Mouse (Mus musculus): ENCODE results near the gene Gm13285. TPM values are rescaled to one million over a fixed set of nuclear protein-coding genes. Genes with fewer than 3 reads are reported as not detected.
"Not testable (repeated sequence)": the region's sequence is repeated elsewhere in the genome, so short reads cannot be mapped to it uniquely, and the experiment has no call there.

The Gm13285 gene
- polyA plus RNA-seq, 1 experiment from 2014 or later = 0.17 TPM

- Histone ChIP-seq H3K4me2 (ENCODE audit: low read length) (no peak within 1 kb of the TSS), H3K36me3 (ENCODE audit: control insufficient read depth, insufficient read depth, low read length) (no peaks in the 10 kb centered on the region), H3K27ac (replicated peaks; ENCODE audit: low read depth, low read length) (no peak within 1 kb of the TSS), H3K4me1 (ENCODE audit: control insufficient read depth, insufficient read depth, low read length) (no peaks in the 10 kb centered on the region), H3K9me3 (ENCODE audit: control insufficient read depth, low read length) (no peaks in the 10 kb centered on the region), H3K27me3 (ENCODE audit: control insufficient read depth, insufficient read depth, low read length) (no peaks in the 10 kb centered on the region), H3K9ac (replicated peaks; ENCODE audit: low read length) (no peak within 1 kb of the TSS), H3K4me3 (replicated peaks; ENCODE audit: low read depth, low read length) (no peak within 1 kb of the TSS)
- WGBS = 66% methylated on average over 3 of the region's 3 CpGs
- DNase-seq (no peak), ATAC-seq (ENCODE audit: low FRiP score, low TSS enrichment) (no peak)
These were observed 16.5 kb downstream of the Gm13285 start, which contains the start of gene Ifna7 for GRCm38 (mm10) chr4:88815928-88816327. Ifna7 (plus strand) TSS chr4:88816228.

DNA sequence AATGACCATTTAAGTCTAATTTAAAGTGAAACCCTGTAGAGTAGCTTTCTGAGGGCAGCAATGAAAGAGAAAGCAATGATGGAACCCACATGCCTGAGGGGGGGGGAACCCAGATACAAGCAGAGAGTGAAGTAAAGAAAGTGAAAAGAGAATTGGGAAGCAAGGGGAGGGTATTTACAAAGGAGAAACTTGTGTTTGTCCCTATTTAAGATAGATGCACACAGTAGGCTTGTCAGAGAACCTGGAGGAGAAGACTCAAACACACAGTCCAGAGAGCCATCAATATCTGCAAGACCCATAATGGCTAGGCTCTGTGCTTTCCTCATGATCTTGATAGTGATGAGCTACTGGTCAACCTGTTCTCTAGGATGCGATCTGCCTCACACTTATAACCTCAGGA lies 20.2 kb downstream of the Gm13285 start, which contains the start of gene Ifna11:
TSS of gene Ifna11 (plus strand) at position 301 of the 400 bp plus-strand sequence.
- Histone ChIP-seq H3K4me2 (ENCODE audit: low read length) (no peak within 1 kb of the TSS), H3K9me3 (ENCODE audit: control insufficient read depth, low read length) (no peaks in the 10 kb centered on the region), H3K4me1 (ENCODE audit: control insufficient read depth, insufficient read depth, low read length) (no peaks in the 10 kb centered on the region), H3K27ac (replicated peaks; ENCODE audit: low read depth, low read length) (no peak within 1 kb of the TSS), H3K27me3 (ENCODE audit: control insufficient read depth, insufficient read depth, low read length) (no peaks in the 10 kb centered on the region), H3K4me3 (replicated peaks; ENCODE audit: low read depth, low read length) (no peak within 1 kb of the TSS), H3K9ac (replicated peaks; ENCODE audit: low read length) (no peak within 1 kb of the TSS), H3K36me3 (ENCODE audit: control insufficient read depth, insufficient read depth, low read length) (no peaks in the 10 kb centered on the region)
- ATAC-seq (ENCODE audit: low FRiP score, low TSS enrichment) = no peak
- 97% methylated on average over 1 of the region's 1 CpGs for WGBS
- DNase-seq = no peak

- H3K9me3 ChIP-seq (ENCODE audit: control insufficient read depth, low read length) = no peaks in the 10 kb centered on the region
- H3K4me2 ChIP-seq (ENCODE audit: low read length) = no peak overlapping the region
- H3K4me1 ChIP-seq (ENCODE audit: control insufficient read depth, insufficient read depth, low read length) = no peaks in the 10 kb centered on the region
- DNase-seq = peak; percentile 67
- H3K9ac ChIP-seq (replicated peaks; ENCODE audit: low read length) = no peak overlapping the region
- WGBS = 20% methylated on average over 4 of the region's 4 CpGs
- H3K36me3 ChIP-seq (ENCODE audit: control insufficient read depth, insufficient read depth, low read length) = no peaks in the 10 kb centered on the region
- ATAC-seq (ENCODE audit: low FRiP score, low TSS enrichment) = no peak
- H3K27me3 ChIP-seq (ENCODE audit: control insufficient read depth, insufficient read depth, low read length) = no peaks in the 10 kb centered on the region
- no peak overlapping the region for H3K4me3 ChIP-seq (replicated peaks; ENCODE audit: low read depth, low read length)
- no peak overlapping the region for H3K27ac ChIP-seq (replicated peaks; ENCODE audit: low read depth, low read length)
These were observed 23.5 kb downstream of the Gm13285 start for GRCm38 (mm10) chr4:88822995-88823394.

DNA sequence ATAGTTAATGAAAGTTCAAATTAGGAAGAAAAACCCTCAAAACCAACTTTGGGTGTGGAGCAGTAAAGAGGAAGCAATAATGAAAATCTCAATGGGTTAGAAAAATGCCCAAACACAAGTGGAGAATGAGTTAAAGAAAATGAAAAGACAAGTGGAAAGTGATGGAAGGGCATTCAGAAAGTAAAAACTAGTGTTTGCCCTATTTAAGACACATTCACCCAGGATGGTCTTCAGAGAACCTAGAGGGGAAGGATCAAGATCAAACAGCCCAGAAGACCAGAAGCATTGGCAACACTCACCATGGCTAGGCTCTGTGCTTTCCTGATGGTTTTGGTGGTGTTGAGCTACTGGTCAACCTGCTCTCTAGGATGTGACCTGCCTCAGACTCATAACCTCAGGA lies 27.7 kb downstream of the Gm13285 start, which contains the start of gene Ifna6:
TSS of gene Ifna6 (plus strand) at position 301 of the 400 bp plus-strand sequence.
- not testable (repeated sequence) for H3K27me3 ChIP-seq (ENCODE audit: control insufficient read depth, insufficient read depth, low read length); H3K4me1 ChIP-seq (ENCODE audit: control insufficient read depth, insufficient read depth, low read length); H3K4me2 ChIP-seq (ENCODE audit: low read length); H3K9me3 ChIP-seq (ENCODE audit: control insufficient read depth, low read length); ATAC-seq (ENCODE audit: low FRiP score, low TSS enrichment); DNase-seq; H3K36me3 ChIP-seq (ENCODE audit: control insufficient read depth, insufficient read depth, low read length); H3K9ac ChIP-seq (replicated peaks; ENCODE audit: low read length); H3K27ac ChIP-seq (replicated peaks; ENCODE audit: low read depth, low read length); H3K4me3 ChIP-seq (replicated peaks; ENCODE audit: low read depth, low read length)

DNA sequence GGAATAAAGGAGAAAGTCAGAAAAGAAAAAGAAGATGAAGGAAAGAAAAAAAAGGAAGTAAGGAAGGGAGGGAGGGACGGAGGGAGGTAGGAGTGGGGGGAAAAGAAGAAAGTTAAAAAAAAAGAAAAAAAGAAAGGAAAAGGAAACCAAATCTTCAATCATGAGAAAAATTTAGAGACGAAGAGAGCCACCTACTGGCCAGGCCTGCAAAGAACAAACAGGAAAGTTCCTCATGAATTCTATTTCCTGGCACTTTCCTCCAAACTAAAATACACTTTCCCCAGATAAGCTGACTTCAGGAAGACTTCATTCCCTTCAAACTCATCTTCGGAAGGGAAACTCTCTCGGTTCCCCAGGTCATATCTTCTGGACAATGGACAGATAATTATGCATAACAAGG lies 31.1 kb downstream of the Gm13285 start:
- H3K4me2 ChIP-seq (ENCODE audit: low read length) = no peak overlapping the region
- no peak for ATAC-seq (ENCODE audit: low FRiP score, low TSS enrichment)
- no peak overlapping the region for H3K4me3 ChIP-seq (replicated peaks; ENCODE audit: low read depth, low read length)
- WGBS = 26% methylated on average over 4 of the region's 4 CpGs
- no peaks in the 10 kb centered on the region for H3K4me1 ChIP-seq (ENCODE audit: control insufficient read depth, insufficient read depth, low read length)
- no peaks in the 10 kb centered on the region for H3K36me3 ChIP-seq (ENCODE audit: control insufficient read depth, insufficient read depth, low read length)
- H3K27me3 ChIP-seq (ENCODE audit: control insufficient read depth, insufficient read depth, low read length) = no peaks in the 10 kb centered on the region
- no peak overlapping the region for H3K9ac ChIP-seq (replicated peaks; ENCODE audit: low read length)
- H3K27ac ChIP-seq (replicated peaks; ENCODE audit: low read depth, low read length) = no peak overlapping the region
- peak; percentile 59 for DNase-seq
- no peaks in the 10 kb centered on the region for H3K9me3 ChIP-seq (ENCODE audit: control insufficient read depth, low read length)

DNA sequence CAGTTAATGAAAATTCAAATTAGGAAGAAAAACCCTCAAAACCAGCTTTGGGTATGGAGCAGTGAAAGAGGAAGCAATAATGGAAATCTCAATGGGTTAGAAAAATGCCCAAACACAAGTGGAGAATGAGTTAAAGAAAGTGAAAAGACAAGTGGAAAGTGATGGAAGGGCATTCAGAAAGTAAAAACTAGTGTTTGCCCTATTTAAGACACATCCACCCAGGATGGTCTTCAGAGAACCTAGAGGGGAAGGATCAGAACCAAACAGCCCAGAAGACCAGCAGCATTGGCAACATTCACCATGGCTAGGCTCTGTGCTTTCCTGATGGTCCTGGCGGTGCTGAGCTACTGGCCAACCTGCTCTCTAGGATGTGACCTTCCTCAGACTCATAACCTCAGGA lies 35.8 kb downstream of the Gm13285 start, which contains the start of gene Ifna5:
TSS of gene Ifna5 (plus strand) at position 301 of the 400 bp plus-strand sequence.
- H3K36me3 ChIP-seq (ENCODE audit: control insufficient read depth, insufficient read depth, low read length); H3K4me2 ChIP-seq (ENCODE audit: low read length); H3K4me3 ChIP-seq (replicated peaks; ENCODE audit: low read depth, low read length); H3K9ac ChIP-seq (replicated peaks; ENCODE audit: low read length); ATAC-seq (ENCODE audit: low FRiP score, low TSS enrichment); H3K9me3 ChIP-seq (ENCODE audit: control insufficient read depth, low read length); H3K27ac ChIP-seq (replicated peaks; ENCODE audit: low read depth, low read length); H3K4me1 ChIP-seq (ENCODE audit: control insufficient read depth, insufficient read depth, low read length); DNase-seq; H3K27me3 ChIP-seq (ENCODE audit: control insufficient read depth, insufficient read depth, low read length): not testable (repeated sequence)
- 79% methylated on average over 1 of the region's 1 CpGs for WGBS

DNA sequence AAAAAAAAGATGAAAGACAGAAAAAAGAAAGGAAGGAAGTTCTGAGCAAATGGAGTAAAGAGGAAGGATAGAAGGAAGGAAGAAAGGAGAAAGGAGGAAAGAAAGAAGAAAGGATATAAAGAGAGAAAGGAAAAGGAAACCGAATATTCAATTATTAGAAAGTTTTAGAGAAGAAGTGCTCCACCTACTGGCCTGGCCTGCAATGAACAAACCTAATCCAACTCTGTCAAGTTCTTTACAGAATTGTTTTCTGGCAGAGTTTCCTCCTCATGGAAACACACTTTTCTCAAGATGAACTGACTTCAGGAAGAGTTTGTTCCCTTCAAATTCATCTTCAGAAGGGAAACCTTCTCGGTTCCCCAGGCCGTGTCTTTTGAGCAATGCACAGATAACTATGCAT lies 39.4 kb downstream of the Gm13285 start:
- Histone ChIP-seq H3K36me3 (ENCODE audit: control insufficient read depth, insufficient read depth, low read length) (no peaks in the 10 kb centered on the region), H3K4me3 (replicated peaks; ENCODE audit: low read depth, low read length) (no peak overlapping the region), H3K4me2 (ENCODE audit: low read length) (no peak overlapping the region), H3K27me3 (ENCODE audit: control insufficient read depth, insufficient read depth, low read length) (no peaks in the 10 kb centered on the region), H3K4me1 (ENCODE audit: control insufficient read depth, insufficient read depth, low read length) (no peaks in the 10 kb centered on the region), H3K27ac (replicated peaks; ENCODE audit: low read depth, low read length) (no peak overlapping the region), H3K9me3 (ENCODE audit: control insufficient read depth, low read length) (no peaks in the 10 kb centered on the region), H3K9ac (replicated peaks; ENCODE audit: low read length) (no peak overlapping the region)
- ATAC-seq (ENCODE audit: low FRiP score, low TSS enrichment) (no peak), DNase-seq (peak; percentile 62)
- 55% methylated on average over 3 of the region's 3 CpGs for WGBS

DNA sequence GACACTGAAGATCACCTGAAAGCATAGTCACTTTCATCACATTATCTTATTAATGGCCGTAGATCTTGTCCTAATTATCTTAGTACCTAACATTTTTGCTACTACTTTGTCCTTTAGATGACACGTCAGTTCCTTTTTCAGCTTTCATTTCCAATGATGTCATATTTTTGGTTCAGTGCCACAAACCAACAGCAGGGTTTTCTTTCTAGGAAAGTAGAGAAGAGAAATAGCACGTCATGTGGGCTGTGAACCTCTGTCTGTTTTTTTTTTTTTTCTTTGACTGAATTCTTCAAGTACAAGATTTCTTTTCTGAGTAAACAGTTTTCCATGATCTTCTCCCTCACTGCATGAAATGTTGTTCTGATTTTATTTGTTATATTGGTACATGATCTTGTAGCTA lies 40.6 kb downstream of the Gm13285 start:
- Histone ChIP-seq H3K36me3 (ENCODE audit: control insufficient read depth, insufficient read depth, low read length) (no peaks in the 10 kb centered on the region), H3K27ac (replicated peaks; ENCODE audit: low read depth, low read length) (no peak overlapping the region), H3K9me3 (ENCODE audit: control insufficient read depth, low read length) (no peaks in the 10 kb centered on the region), H3K27me3 (ENCODE audit: control insufficient read depth, insufficient read depth, low read length) (no peaks in the 10 kb centered on the region), H3K4me1 (ENCODE audit: control insufficient read depth, insufficient read depth, low read length) (no peaks in the 10 kb centered on the region), H3K4me3 (replicated peaks; ENCODE audit: low read depth, low read length) (no peak overlapping the region), H3K4me2 (ENCODE audit: low read length) (no peak overlapping the region), H3K9ac (replicated peaks; ENCODE audit: low read length) (no peak overlapping the region)
- 86% methylated on average over 3 of the region's 3 CpGs for WGBS
- no peak for ATAC-seq (ENCODE audit: low FRiP score, low TSS enrichment)
- DNase-seq = no peak

- ATAC-seq (ENCODE audit: low FRiP score, low TSS enrichment) (no peak), DNase-seq (no peak)
- Histone ChIP-seq H3K36me3 (ENCODE audit: control insufficient read depth, insufficient read depth, low read length) (no peaks in the 10 kb centered on the region), H3K9ac (replicated peaks; ENCODE audit: low read length) (no peak within 1 kb of the TSS), H3K4me1 (ENCODE audit: control insufficient read depth, insufficient read depth, low read length) (no peaks in the 10 kb centered on the region), H3K4me3 (replicated peaks; ENCODE audit: low read depth, low read length) (no peak within 1 kb of the TSS), H3K27ac (replicated peaks; ENCODE audit: low read depth, low read length) (no peak within 1 kb of the TSS), H3K27me3 (ENCODE audit: control insufficient read depth, insufficient read depth, low read length) (no peaks in the 10 kb centered on the region), H3K4me2 (ENCODE audit: low read length) (no peak within 1 kb of the TSS), H3K9me3 (ENCODE audit: control insufficient read depth, low read length) (no peaks in the 10 kb centered on the region)
- WGBS = 34% methylated on average over 2 of the region's 2 CpGs
These were observed 42.0 kb downstream of the Gm13285 start, which contains the start of gene Ifna4 for GRCm38 (mm10) chr4:88841438-88841911. Ifna4 (plus strand) TSS chr4:88841861.
